16 mouse cellular contexts compared by ENCODE assay signal in the genomic region with DNA sequence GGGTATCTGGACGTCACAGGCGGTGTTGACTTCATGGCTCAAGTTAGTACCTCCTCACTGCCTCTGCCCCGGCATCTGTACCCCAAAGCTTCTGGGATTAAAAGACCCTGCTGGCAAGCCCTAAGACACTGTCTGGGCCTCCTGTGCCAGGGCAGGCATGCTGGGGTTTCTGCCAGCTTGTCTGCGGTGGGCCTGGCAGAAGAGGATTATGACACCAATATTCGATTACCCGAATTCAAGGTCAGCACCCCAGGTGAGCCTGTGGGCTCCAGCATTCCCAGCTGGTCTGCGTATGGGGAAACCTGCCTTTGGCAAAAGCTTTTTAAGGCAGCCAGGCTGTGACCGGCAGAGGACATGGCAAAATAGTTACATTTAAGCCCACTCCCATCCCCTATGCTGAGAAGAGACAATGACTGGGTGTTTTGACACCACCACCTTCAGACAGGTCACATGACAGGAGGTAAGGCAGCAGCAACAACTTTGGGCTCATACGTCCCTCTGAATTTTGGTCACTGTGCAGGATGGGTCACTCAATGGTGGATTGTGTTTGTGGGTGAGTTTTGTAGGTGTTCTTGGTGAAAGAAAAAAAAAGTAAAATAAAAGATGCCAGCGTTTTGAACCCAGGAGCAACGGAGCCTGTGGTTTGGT. TPM values are rescaled to one million over a fixed set of nuclear protein-coding genes. Genes with fewer than 3 reads are reported as not detected.
"Had no signal": no experiment of that assay in that cellular context is flagged by ENCODE, and none has a peak within 500 bp of the region (broad histone marks: within the 10 kb centered on the region; RNA-seq: fewer than 3 reads in every experiment).

No protein-coding gene starts in this region.

- H3K9me3 ChIP-seq: limb, embryonic 10.5 days; liver, embryonic 15.5 days; midbrain, embryonic 12.5 days; stomach, embryonic 15.5 days had no signal

- H3K4me3 ChIP-seq: left cerebral cortex, adult 2 months; limb, embryonic 10.5 days; liver, embryonic 15.5 days; midbrain, embryonic 12.5 days; stomach, embryonic 15.5 days had no signal

- H3K9ac ChIP-seq: liver, embryonic 15.5 days; midbrain, embryonic 12.5 days; stomach, embryonic 15.5 days had no signal

- H3K27me3 ChIP-seq: stomach, embryonic 15.5 days had no signal

- H3K27ac ChIP-seq: left cerebral cortex, adult 2 months; limb, embryonic 10.5 days; liver, embryonic 15.5 days; macrophage; midbrain, embryonic 12.5 days; stomach, embryonic 15.5 days had no signal

- H3K4me2 ChIP-seq: liver, embryonic 11.5 days; liver, embryonic 15.5 days; midbrain, embryonic 12.5 days; stomach, embryonic 15.5 days had no signal

- DNase-seq: kidney, adult 8-10 months; kidney, postnatal 25 days; lung, adult 2 months; thymus, adult 18-20 months had no signal

- H3K36me3 ChIP-seq: limb, embryonic 10.5 days; liver, embryonic 15.5 days; midbrain, embryonic 12.5 days; stomach, embryonic 15.5 days had no signal

- ATAC-seq: midbrain, embryonic 16.5 days had no signal

RNA-seq across cellular contexts. Expression of a gene that starts 5.6 kb away (rescaled TPM):
- total RNA-seq: neutrophil, adult 5-6 weeks had no signal

RNA-seq across cellular contexts. Expression of a gene that starts 52.0 kb away (rescaled TPM):
- total RNA-seq: layer of hippocampus, postnatal 25 days; left cerebral cortex, postnatal 14 days had no signal
- polyA plus RNA-seq: limb, embryonic 10.5 days; liver, embryonic 11.5 days; midbrain, embryonic 16.5 days; neural tube, embryonic 11.5 days had no signal
